Mouse (Mus musculus) testis, adult 2 months (tissue): ENCODE results near the gene Cela3b.

ENCODE experiments used
- CTCF ChIP-seq: fragments of 200-500 bp; IDR thresholded peaks from 2 replicates; pipeline ENCODE4 v1.5.1; 2012; ENCODE audit warnings: low read depth, mild to moderate bottlenecking, inconsistent platforms, low read length, moderate library complexity; ENCODE audit not compliant: control insufficient read depth, insufficient read depth, insufficient replicate concordance
- POLR2A ChIP-seq: fragments of 200-500 bp; IDR thresholded peaks from 2 replicates; pipeline ENCODE4 v1.6.1; 2012; ENCODE audit warnings: low read depth, mild to moderate bottlenecking, inconsistent platforms, low read length, moderate library complexity; ENCODE audit not compliant: control insufficient read depth

DNA sequence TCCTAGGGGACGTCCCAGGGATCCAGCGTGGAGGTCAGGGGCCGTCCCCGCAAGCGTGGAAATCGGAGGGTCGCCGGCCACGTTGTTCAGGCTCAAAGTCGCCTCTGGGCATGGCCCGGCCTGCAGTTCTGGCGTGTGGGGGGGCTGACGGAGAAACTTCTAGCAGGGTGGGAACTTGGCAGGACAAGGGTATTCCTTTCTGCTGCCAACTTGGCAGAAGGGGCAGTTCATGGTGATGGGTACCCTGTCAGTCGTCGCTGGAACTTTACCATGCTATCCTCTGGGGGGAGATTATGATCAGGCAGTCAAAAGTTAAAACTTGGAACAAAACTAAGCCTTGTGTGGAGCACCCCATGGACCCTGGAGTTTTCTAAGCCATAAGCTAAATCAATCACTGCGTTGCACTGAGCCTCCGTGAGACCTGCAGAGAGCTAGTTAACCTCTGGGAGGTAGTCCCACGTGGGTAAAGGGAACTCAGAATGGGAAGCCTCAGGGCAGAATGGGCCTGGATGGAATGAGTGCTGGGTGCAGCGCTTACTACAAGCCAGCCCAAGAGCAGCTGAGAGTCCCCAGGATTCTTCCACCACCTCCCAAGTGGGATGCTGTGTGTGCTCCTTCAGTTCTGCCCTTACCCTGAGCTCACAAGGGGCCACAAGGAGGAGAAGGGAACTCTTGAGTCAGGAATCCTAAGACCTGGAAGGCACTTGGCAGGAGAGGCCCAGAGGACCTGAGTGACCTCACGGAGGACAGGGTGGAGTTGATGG is 38.9 kb upstream of the Cela3b start:
- TF ChIP-seq POLR2A = no peak
- TF ChIP-seq CTCF = no peak
